ENCODE assay signal across 7 mouse cellular contexts in genomic region chr17:78916369-78916813, GRCm38 (mm10). TPM values are rescaled to one million over a fixed set of nuclear protein-coding genes. Genes with fewer than 3 reads are reported as not detected.
DNase-seq lines count a peak whose midpoint lies in the region; ATAC-seq lines count a peak whose summit lies in the region.

TSS of gene Cebpzos (plus strand) at chr17:78916500.

- no peaks in the 10 kb centered on the region for H3K27me3 ChIP-seq in intestine, embryonic 16.5 days (replicated peaks; ENCODE audit: control insufficient read depth, insufficient read depth, low read length)
- no peaks in the 10 kb centered on the region for H3K27me3 ChIP-seq in midbrain, embryonic 11.5 days (ENCODE audit: control insufficient read depth, insufficient read depth, low read length)

- DNase-seq in adrenal gland, adult 2 months, result peak; percentile 91
- DNase-seq in embryo, embryonic 11.5 days (ENCODE audit: low read depth, low spot score), result peak; percentile 80
- DNase-seq in gastrocnemius, postnatal 4 days (ENCODE audit: low spot score in 2 of 2), result peak; percentile 59 to 74
- DNase-seq in left cerebral cortex, postnatal 36 days (ENCODE audit: low spot score in 2 of 2), result peak; percentile 86 to 90
- DNase-seq in midbrain, embryonic 11.5 days (ENCODE audit: low spot score, missing footprints), result peak; percentile 98
- DNase-seq in skeletal muscle tissue, adult 2 months (ENCODE audit: low read depth, low spot score), result peak; percentile 80

- peak within 1 kb of the TSS; percentile 75 for H3K4me2 ChIP-seq in intestine, embryonic 16.5 days (ENCODE audit: low read depth, low read length)
- peak within 1 kb of the TSS; percentile 78 for H3K4me2 ChIP-seq in midbrain, embryonic 11.5 days

- peak within 1 kb of the TSS; percentile 68 for H3K4me3 ChIP-seq in intestine, embryonic 16.5 days (ENCODE audit: low read length)
- peak within 1 kb of the TSS; percentile 64 for H3K4me3 ChIP-seq in midbrain, embryonic 11.5 days (ENCODE audit: low read depth, low read length)

- H3K9ac ChIP-seq in intestine, embryonic 16.5 days (ENCODE audit: low read depth, low read length), result peak within 1 kb of the TSS; percentile 90
- peak within 1 kb of the TSS; percentile 81 for H3K9ac ChIP-seq in midbrain, embryonic 11.5 days (ENCODE audit: low read length)

- H3K9me3 ChIP-seq in intestine, embryonic 16.5 days (ENCODE audit: control insufficient read depth, low read length), result no peaks in the 10 kb centered on the region
- no peaks in the 10 kb centered on the region for H3K9me3 ChIP-seq in midbrain, embryonic 11.5 days (ENCODE audit: control insufficient read depth, low read length)

- H3K27ac ChIP-seq in intestine, embryonic 16.5 days (ENCODE audit: low read length), result peak within 1 kb of the TSS; percentile 91
- peak within 1 kb of the TSS; percentile 53 for H3K27ac ChIP-seq in midbrain, embryonic 11.5 days (ENCODE audit: low read depth, low read length)

- ATAC-seq in intestine, embryonic 16.5 days, result peak; percentile 96
- peak; percentile 94 for ATAC-seq in midbrain, embryonic 11.5 days (ENCODE audit: low FRiP score)

- intact Hi-C loops in left cerebral cortex, postnatal 36 days (cut with DNase I), result loop anchor here (5.0 kb wide), 1 partner anchor 79 kb away; the partner anchor contains the start of genes Gpatch11 and Heatr5b

- WGBS in intestine, embryonic 16.5 days, result under 1% methylated on average over 37 of the region's 37 CpGs
- WGBS in midbrain, embryonic 11.5 days, result under 1% methylated on average over 37 of the region's 37 CpGs

- peaks cover 12% of the 10 kb centered on the region for H3K36me3 ChIP-seq in intestine, embryonic 16.5 days (ENCODE audit: control insufficient read depth, insufficient read depth, low read length)
- H3K36me3 ChIP-seq in midbrain, embryonic 11.5 days (ENCODE audit: control insufficient read depth, insufficient read depth, low read length), result peaks cover 6% of the 10 kb centered on the region

- peaks cover 8% of the 10 kb centered on the region; the same call in 1 of the 2 replicates for H3K4me1 ChIP-seq in intestine, embryonic 16.5 days (ENCODE audit: control insufficient read depth, insufficient read depth, low read length)
- peaks cover 4% of the 10 kb centered on the region; the same call in 1 of the 2 replicates for H3K4me1 ChIP-seq in midbrain, embryonic 11.5 days (ENCODE audit: control insufficient read depth, insufficient read depth, low read length)

RNA-seq across cellular contexts. Expression of gene Cebpzos, which starts in this region (rescaled TPM):
- 10 to 100 TPM; 34.7 to 40.5 TPM for total RNA-seq in adrenal gland, adult 2 months (2021)
- 6.3 and 6.6 TPM in 2 replicates for polyA plus RNA-seq in adrenal gland, adult 2 months (2012; rRNA removed)
- 10 to 100 TPM; 45.3 to 60.5 TPM for total RNA-seq in gastrocnemius, postnatal 4 days (2021)
- 120 and 124 TPM in 2 replicates for polyA plus RNA-seq in intestine, embryonic 16.5 days (2015; fragmentation: Nextera tagmentation; extraction: Ambion mirVana)
- 10 to 100 TPM; 27.5 to 28.0 TPM for total RNA-seq in left cerebral cortex, postnatal 36 days (2021)
- polyA plus RNA-seq in midbrain, embryonic 11.5 days (2014; fragmentation: Nextera tagmentation; extraction: Ambion mirVana), result 121 and 126 TPM in 2 replicates

Comparison
In these comparisons a context has a peak if more than half of its experiments do, and no peak if none do; other contexts are left out.
1. Peak in every context shown above with its lines: DNase-seq, ATAC-seq, H3K4me3 ChIP-seq and H3K27ac ChIP-seq.
2. RNA of gene Cebpzos (polyA plus RNA-seq): 121 to 126 TPM in midbrain, embryonic 11.5 days and 120 to 124 TPM in intestine, embryonic 16.5 days; 6.3 to 6.6 TPM in adrenal gland, adult 2 months; every median in the first group is over 10 times any median in the second.